Mouse (Mus musculus) layer of hippocampus, adult 18-20 months (tissue): Measurements from ENCODE around the gene Trim25. TPM values are rescaled to one million over a fixed set of nuclear protein-coding genes. Genes with fewer than 3 reads are reported as not detected.

Experiments used
- DNase-seq, 2 experiments: peaks; one replicate each; pipeline ENCODE4 v3.0.0; 2022; ENCODE audit warnings: low spot score in 2 of 2
- long read RNA-seq: library from polyadenylated mRNA; stranded (forward); transcript quantifications from one replicate; pipeline ENCODE4 v2.0.0, GENCODE M21; 2021
- total RNA-seq, 2 experiments: library from RNA; stranded (reverse); gene quantifications; 2 replicates each; pipeline ENCODE4 v1.2.3; 2021

Gene Trim25
- 1 to 10 TPM; 3.6 to 3.7 TPM for total RNA-seq
- long read RNA-seq, result 0 reads

GRCm38 (mm10) chr11:88998974-88999722 lies at the start of gene Trim25:
Gene Trim25 (plus strand): TSS chr11:88999376.
- DNase-seq, result peak; percentile 18 to 35

- no peak for DNase-seq
These were observed 49.2 kb upstream of the Trim25 start for GRCm38 (mm10) chr11:88949802-88950639.

GRCm38 (mm10) chr11:88950640-88951250 lies 48.4 kb upstream of the Trim25 start:
- DNase-seq, result no peak

- no peak for DNase-seq
These were observed 47.6 kb upstream of the Trim25 start for GRCm38 (mm10) chr11:88951576-88951975.

- no peak for DNase-seq
These were observed 47.1 kb upstream of the Trim25 start for GRCm38 (mm10) chr11:88952117-88952516.

- no peak for DNase-seq
These were observed 45.6 kb upstream of the Trim25 start for GRCm38 (mm10) chr11:88953582-88953981.

GRCm38 (mm10) chr11:88954803-88955202 lies 44.4 kb upstream of the Trim25 start:
- DNase-seq, result peak in 1 of 2 experiments; percentile 13

- DNase-seq, result peak; percentile 91 to 97
These were observed 43.8 kb upstream of the Trim25 start, which contains the start of gene Scpep1 for GRCm38 (mm10) chr11:88955217-88955969. Gene Scpep1 (minus strand): TSS chr11:88955465.

- DNase-seq, result no peak
These were observed 40.3 kb upstream of the Trim25 start for GRCm38 (mm10) chr11:88958851-88959250.

- DNase-seq, result no peak
These were observed 32.3 kb upstream of the Trim25 start, which contains the start of gene Elobl for GRCm38 (mm10) chr11:88966881-88967361. Gene Elobl (minus strand): TSS chr11:88966931.

- no peak for DNase-seq
These were observed 28.9 kb upstream of the Trim25 start, which contains the start of gene Coil for GRCm38 (mm10) chr11:88970202-88970732. Gene Coil (plus strand): TSS chr11:88970252.

- DNase-seq, result peak; percentile 93 to 97
These were observed 25.1 kb upstream of the Trim25 start for GRCm38 (mm10) chr11:88973776-88974701.

GRCm38 (mm10) chr11:88976320-88976719 lies 22.9 kb upstream of the Trim25 start:
- no peak for DNase-seq

- DNase-seq, result no peak
These were observed 22.0 kb upstream of the Trim25 start for GRCm38 (mm10) chr11:88977188-88977587.

- no peak for DNase-seq
These were observed 17.8 kb upstream of the Trim25 start for GRCm38 (mm10) chr11:88981337-88981736.

- DNase-seq, result peak in 1 of 2 experiments; percentile 21
These were observed 12.6 kb upstream of the Trim25 start for GRCm38 (mm10) chr11:88986616-88987015.

GRCm38 (mm10) chr11:88988956-88989355 lies 10.2 kb upstream of the Trim25 start:
- DNase-seq, result no peak

- no peak for DNase-seq
These were observed 9.6 kb upstream of the Trim25 start for GRCm38 (mm10) chr11:88989530-88989929.

- no peak for DNase-seq
These were observed 6.0 kb upstream of the Trim25 start for GRCm38 (mm10) chr11:88993186-88993585.
